Mouse (Mus musculus) cerebral cortex, adult 2 months (tissue): ENCODE measurements around the gene Lmtk3.

Source experiments
- WGBS: fragments of 180-500 bp; shearing (Covaris S2); methylation state at CpG from one replicate; pipeline ENCODE4 v1.1.7; 2018; 5-methylcytosine and 5-hydroxymethylcytosine counted together

Lmtk3 gene

GRCm38 (mm10) chr7:45808471-45808870 lies 24.9 kb downstream of the Lmtk3 start:
- WGBS = 39% methylated on average over 11 of the region's 11 CpGs

- WGBS = 64% methylated on average over 14 of the region's 14 CpGs
Measured at GRCm38 (mm10) chr7:45809276-45810075, 25.9 kb downstream of the Lmtk3 start.

- WGBS = 85% methylated on average over 8 of the region's 8 CpGs
Measured at GRCm38 (mm10) chr7:45812921-45813320, 29.4 kb downstream of the Lmtk3 start.

GRCm38 (mm10) chr7:45813787-45814779 lies 30.5 kb downstream of the Lmtk3 start, which contains the start of gene Cyth2:
TSS of gene Cyth2 (minus strand) at chr7:45814581.
- WGBS = under 1% methylated on average over 90 of the region's 92 CpGs

GRCm38 (mm10) chr7:45814841-45815240 lies 31.3 kb downstream of the Lmtk3 start:
- WGBS = under 1% methylated on average over 5 of the region's 5 CpGs

GRCm38 (mm10) chr7:45815323-45815983 lies 31.9 kb downstream of the Lmtk3 start:
- WGBS = 52% methylated on average over 10 of the region's 10 CpGs

GRCm38 (mm10) chr7:45815984-45816351 lies 32.4 kb downstream of the Lmtk3 start:
- 58% methylated on average over 2 of the region's 2 CpGs for WGBS

- 29% methylated on average over 25 of the region's 25 CpGs for WGBS
Measured at GRCm38 (mm10) chr7:45819843-45820242, 36.3 kb downstream of the Lmtk3 start.

GRCm38 (mm10) chr7:45824598-45824997 lies 41.1 kb downstream of the Lmtk3 start, which contains the start of gene Kcnj14:
TSS of gene Kcnj14 (minus strand) at chr7:45824782.
- WGBS = 59% methylated on average over 7 of the region's 7 CpGs

- WGBS = 62% methylated on average over 7 of the region's 7 CpGs
Measured at GRCm38 (mm10) chr7:45826631-45827030, 43.1 kb downstream of the Lmtk3 start.

GRCm38 (mm10) chr7:45830427-45831127 lies 47.0 kb downstream of the Lmtk3 start, which contains the start of gene Grwd1:
TSS of gene Grwd1 (minus strand) at chr7:45830944.
- under 1% methylated on average over 35 of the region's 35 CpGs for WGBS

GRCm38 (mm10) chr7:45831128-45831525 lies 47.6 kb downstream of the Lmtk3 start:
- WGBS = 17% methylated on average over 5 of the region's 5 CpGs

- 14% methylated on average over 30 of the region's 30 CpGs for WGBS
Measured at GRCm38 (mm10) chr7:45832428-45832827, 48.9 kb downstream of the Lmtk3 start.

- 9% methylated on average over 82 of the region's 86 CpGs for WGBS
Measured at GRCm38 (mm10) chr7:45833148-45833790, 49.7 kb downstream of the Lmtk3 start.

GRCm38 (mm10) chr7:45833924-45834323 lies 50.4 kb downstream of the Lmtk3 start:
- 28% methylated on average over 22 of the region's 31 CpGs for WGBS

- WGBS = 93% methylated on average over 10 of the region's 10 CpGs
Measured at GRCm38 (mm10) chr7:45842950-45843744, 59.6 kb downstream of the Lmtk3 start.

- WGBS = 33% methylated on average over 6 of the region's 6 CpGs
Measured at GRCm38 (mm10) chr7:45848447-45849027, 65.0 kb downstream of the Lmtk3 start.

GRCm38 (mm10) chr7:45850661-45851060 lies 67.1 kb downstream of the Lmtk3 start:
- 76% methylated on average over 3 of the region's 3 CpGs for WGBS

GRCm38 (mm10) chr7:45853089-45853488 lies 69.6 kb downstream of the Lmtk3 start:
- 84% methylated on average over 12 of the region's 12 CpGs for WGBS
